Mouse (Mus musculus) CH12.LX (cell line): ENCODE measurements around the gene Bcl6b. TPM values are rescaled to one million over a fixed set of nuclear protein-coding genes. Genes with fewer than 3 reads are reported as not detected.

Experiments used
- DNase-seq: peaks from one replicate; pipeline ENCODE4 v3.0.0-alpha.2; 2013; ENCODE audit errors: extremely low read depth
- H3K27ac ChIP-seq: 2 replicates; pipeline ENCODE4 v1.5.1; 2012; ENCODE audit warnings: low read depth, mild to moderate bottlenecking, control low read depth, moderate library complexity; ENCODE audit not compliant: insufficient read depth
- H3K27me3 ChIP-seq: replicated peaks from 2 replicates; pipeline ENCODE3; 2012; ENCODE audit warnings: inconsistent platforms
- H3K36me3 ChIP-seq, 2 experiments: replicated peaks in 1 of 2; 2 replicates each; pipeline versions ENCODE3 to v1.6.1; 2012; ENCODE audit warnings: inconsistent platforms in 1 of 2, low read length in 1 of 2, mild to moderate bottlenecking in 1 of 2, mixed read lengths in 1 of 2, moderate library complexity in 1 of 2; ENCODE audit not compliant: control insufficient read depth in 1 of 2, insufficient read depth in 1 of 2
- H3K4me1 ChIP-seq, 2 experiments: 2 replicates each; pipeline ENCODE4 v1.6.1; 2012; ENCODE audit warnings: inconsistent platforms in 1 of 2, moderate library complexity in 1 of 2; ENCODE audit not compliant: insufficient read depth in 2 of 2, control insufficient read depth in 1 of 2
- H3K4me2 ChIP-seq: 2 replicates; pipeline ENCODE4 v1.6.1; 2012; ENCODE audit warnings: low read depth, mild to moderate bottlenecking, control low read depth; ENCODE audit not compliant: poor library complexity, insufficient read depth, severe bottlenecking
- H3K4me3 ChIP-seq, 3 experiments: fragments of 150-350 bp in 1 of 3; sonication (generic) in 1 of 3; replicated peaks in 1 of 3; 2 replicates each; pipeline versions ENCODE3 to v1.5.1; 2011 to 2012; ENCODE audit warnings: low read depth in 2 of 3, low read length in 2 of 3, mild to moderate bottlenecking in 2 of 3, moderate library complexity in 2 of 3, control low read depth in 1 of 3, improper control_type of control experiment in 1 of 3, inconsistent platforms in 1 of 3, mixed read lengths in 1 of 3; ENCODE audit not compliant: poor library complexity in 1 of 3
- H3K79me2 ChIP-seq: replicated peaks from 2 replicates; pipeline ENCODE4 v1.6.1; 2012; ENCODE audit warnings: mild to moderate bottlenecking, moderate library complexity; ENCODE audit not compliant: control insufficient read depth, poor library complexity, insufficient read depth, severe bottlenecking; ENCODE audit errors: extremely low read depth
- H3K9ac ChIP-seq: 2 replicates; pipeline ENCODE4 v1.6.1; 2012; ENCODE audit warnings: low read depth, mild to moderate bottlenecking, control low read depth, moderate library complexity; ENCODE audit not compliant: insufficient read depth
- H3K9me3 ChIP-seq: replicated peaks from 2 replicates; pipeline ENCODE3; 2012; ENCODE audit warnings: low read length, inconsistent platforms, mixed read lengths
- BHLHE40 ChIP-seq: IDR thresholded peaks from 2 replicates; pipeline ENCODE4 v1.6.1; 2011; ENCODE audit warnings: mild to moderate bottlenecking, low read depth, low read length, improper control_type of control experiment
- CHD1 ChIP-seq: IDR thresholded peaks from 2 replicates; pipeline ENCODE4 v1.6.1; 2012; ENCODE audit warnings: low read depth, low read length, improper control_type of control experiment, inconsistent platforms
- CTCF ChIP-seq, 2 experiments: IDR thresholded peaks in 1 of 2; conservative IDR thresholded peaks in 1 of 2; 2 replicates each; pipeline ENCODE4 v1.5.1; 2011 to 2012; ENCODE audit warnings: low read depth in 2 of 2, low read length in 2 of 2, improper control_type of control experiment in 1 of 2, inconsistent platforms in 1 of 2, mild to moderate bottlenecking in 1 of 2, moderate library complexity in 1 of 2
- ELF1 ChIP-seq: IDR thresholded peaks from 2 replicates; pipeline ENCODE4 v1.6.1; 2014; ENCODE audit warnings: low read depth, mild to moderate bottlenecking, inconsistent platforms, low read length, improper control_type of control experiment
- ETS1 ChIP-seq: conservative IDR thresholded peaks from 2 replicates; pipeline ENCODE4 v1.6.1; 2012; ENCODE audit warnings: low read depth, mild to moderate bottlenecking, inconsistent platforms, low read length, improper control_type of control experiment, moderate library complexity
- IRF4 ChIP-seq: IDR thresholded peaks from 2 replicates; pipeline ENCODE4 v1.6.1; 2014; ENCODE audit warnings: low read depth, mild to moderate bottlenecking, inconsistent platforms, low read length, improper control_type of control experiment
- JUN ChIP-seq: IDR thresholded peaks from 2 replicates; pipeline ENCODE4 v1.6.1; 2011; ENCODE audit warnings: low read depth, mild to moderate bottlenecking, low read length, improper control_type of control experiment, moderate library complexity; ENCODE audit not compliant: insufficient read depth
- MAX ChIP-seq: IDR thresholded peaks from 2 replicates; pipeline ENCODE4 v1.6.1; 2011; ENCODE audit warnings: low read length, improper control_type of control experiment
- MEF2A ChIP-seq: IDR thresholded peaks from 2 replicates; pipeline ENCODE4 v1.6.1; 2014; ENCODE audit warnings: low read depth, mild to moderate bottlenecking, inconsistent platforms, low read length, improper control_type of control experiment, borderline replicate concordance
- MXI1 ChIP-seq: IDR thresholded peaks from 2 replicates; pipeline ENCODE4 v1.6.1; 2011; ENCODE audit warnings: mild to moderate bottlenecking, low read depth, low read length, improper control_type of control experiment
- MYC ChIP-seq: IDR thresholded peaks from 2 replicates; pipeline ENCODE4 v1.6.1; 2011; ENCODE audit warnings: low read depth, mild to moderate bottlenecking, improper control_type of control experiment, low read length
- PAX5 ChIP-seq: IDR thresholded peaks from 2 replicates; pipeline ENCODE4 v1.6.1; 2012; ENCODE audit warnings: low read length, inconsistent platforms, mixed read lengths
- POLR2A ChIP-seq: IDR thresholded peaks from 2 replicates; pipeline ENCODE4 v1.6.1; 2011; ENCODE audit warnings: low read depth, mild to moderate bottlenecking, improper control_type of control experiment, low read length
- RCOR1 ChIP-seq: conservative IDR thresholded peaks from 2 replicates; pipeline ENCODE4 v1.6.1; 2012; ENCODE audit warnings: low read depth, mild to moderate bottlenecking, inconsistent platforms, low read length, improper control_type of control experiment
- SIN3A ChIP-seq: IDR thresholded peaks from 2 replicates; pipeline ENCODE4 v1.6.1; 2012; ENCODE audit warnings: low read length, improper control_type of control experiment, inconsistent platforms
- SMC3 ChIP-seq: IDR thresholded peaks from 2 replicates; pipeline ENCODE4 v1.6.1; 2011; ENCODE audit warnings: low read depth, low read length, improper control_type of control experiment
- ZC3H11A ChIP-seq: IDR thresholded peaks from 2 replicates; pipeline ENCODE4 v1.6.1; 2012; ENCODE audit warnings: low read depth, mild to moderate bottlenecking, inconsistent platforms, low read length, improper control_type of control experiment
- ZMIZ1 ChIP-seq: IDR thresholded peaks from 2 replicates; pipeline ENCODE4 v1.6.1; 2012; ENCODE audit warnings: low read depth, mild to moderate bottlenecking, inconsistent platforms, low read length, improper control_type of control experiment
- ZNF384 ChIP-seq: IDR thresholded peaks from 2 replicates; pipeline ENCODE4 v1.6.1; 2012; ENCODE audit warnings: low read depth, low read length, improper control_type of control experiment, inconsistent platforms
- dilution Hi-C: fragments of 300-500 bp; cut with MboI; formaldehyde crosslinking; loops from 2 replicates; pipeline ENCODE4 v1.14.3; 2020; ENCODE audit warnings: low sequenced_read_pairs; ENCODE audit not compliant: extremely low pct_unique_long_range_greater_than_20kb, extremely low pct_ligation_motif_present
- in situ Hi-C: fragments of 300-500 bp; cut with MboI; formaldehyde crosslinking; loops from 3 replicates; pipeline ENCODE4 v1.14.3; 2019; ENCODE audit warnings: low sequenced_read_pairs, low pct_ligation_motif_present, low pct_unique_long_range_greater_than_20kb, mixed read lengths
- polyA plus RNA-seq: library from polyadenylated mRNA; unstranded; fragments of >175 nt; gene quantifications from 2 replicates; pipeline ENCODE4 v1.2.1, GENCODE M21; 2012; ENCODE audit warnings: low read depth; ENCODE audit not compliant: insufficient read length
- total RNA-seq, 2 experiments: library from RNA; depleted of rRNA; stranded (reverse); fragments of 300-350 nt in 1 of 2; fragments of >200 nt in 1 of 2; gene quantifications; 2 replicates each; pipeline ENCODE4 v1.2.3; 2012 to 2014

Bcl6b gene
- total and polyA plus RNA-seq, 3 experiments = 0.54 to 1.7 (median 0.71) TPM

- H3K9me3 ChIP-seq = no peaks in the 10 kb centered on the region
- H3K27me3 ChIP-seq = peaks cover 2% of the 10 kb centered on the region
- peaks cover 4 to 38% of the 10 kb centered on the region in 2 experiments; a peak in 3 of 4 replicates for H3K4me1 ChIP-seq
- H3K4me3 ChIP-seq = no peak overlapping the region
- dilution Hi-C loops = no loop called here
- peaks cover 0 to 14% of the 10 kb centered on the region in 2 experiments for H3K36me3 ChIP-seq
- DNase-seq = no peak
- no peaks in the 10 kb centered on the region for H3K79me2 ChIP-seq
- in situ Hi-C loops = loop anchor here (25.0 kb wide), 2 partner anchors 386 to 536 kb away; partner anchors contain the start of genes 4930544D05Rik, Chrne and Zfp3
- H3K4me2 ChIP-seq = no peak overlapping the region
- TF ChIP-seq IRF4 (no peak), PAX5 (no peak), MYC (no peak), RCOR1 (no peak), BHLHE40 (no peak), ZNF384 (no peak), ZC3H11A (no peak), CHD1 (no peak), SMC3 (no peak)
- no peak overlapping the region for H3K9ac ChIP-seq
- no peak overlapping the region for H3K27ac ChIP-seq
These were observed 3.1 kb downstream of the Bcl6b start for GRCm38 (mm10) chr11:70226602-70226890.

GRCm38 (mm10) chr11:70225798-70226601, 3.6 kb downstream of the Bcl6b start:
- TF ChIP-seq MXI1 (no peak), MAX (no peak)
- Histone ChIP-seq H3K27ac (no peak overlapping the region), H3K4me2 (no peak overlapping the region), H3K36me3 (peaks cover 0 to 14% of the 10 kb centered on the region in 2 experiments), H3K4me1 (peaks cover 4 to 33% of the 10 kb centered on the region in 2 experiments; a peak in 3 of 4 replicates), H3K9ac (no peak overlapping the region), H3K27me3 (peaks cover 2% of the 10 kb centered on the region), H3K9me3 (no peaks in the 10 kb centered on the region), H3K79me2 (no peaks in the 10 kb centered on the region), H3K4me3 (no peak overlapping the region)
- no peak for DNase-seq
- in situ Hi-C loops = loop anchor here (25.0 kb wide), 2 partner anchors 386 to 536 kb away; partner anchors contain the start of genes 4930544D05Rik, Chrne and Zfp3
- dilution Hi-C loops = no loop called here

GRCm38 (mm10) chr11:70223724-70224123, 5.9 kb downstream of the Bcl6b start:
- H3K9ac ChIP-seq = no peak overlapping the region
- H3K27me3 ChIP-seq = no peaks in the 10 kb centered on the region
- dilution Hi-C loops (no loop called here), in situ Hi-C loops (no loop called here)
- H3K36me3 ChIP-seq = peaks cover 0 to 20% of the 10 kb centered on the region in 2 experiments
- H3K79me2 ChIP-seq = no peaks in the 10 kb centered on the region
- H3K9me3 ChIP-seq = no peaks in the 10 kb centered on the region
- TF ChIP-seq JUN (no peak), ETS1 (no peak), SIN3A (no peak), ELF1 (no peak), MEF2A (no peak), CTCF (conservative IDR thresholded peaks at IDR 0.05 in 1 of 2, IDR thresholded peaks at IDR 0.05 in 1 of 2; ENCODE audit: low read depth in 2 of 2, low read length in 2 of 2) (no peak), ZC3H11A (no peak), RCOR1 (no peak), POLR2A (no peak), ZMIZ1 (no peak)
- peaks cover 13 to 26% of the 10 kb centered on the region in 2 experiments; a peak in 3 of 4 replicates for H3K4me1 ChIP-seq
- H3K4me2 ChIP-seq = no peak overlapping the region
- H3K4me3 ChIP-seq = no peak overlapping the region
- DNase-seq = no peak
- no peak overlapping the region for H3K27ac ChIP-seq
